Mouse (Mus musculus) gastrocnemius, adult 8-10 months (tissue): ENCODE data around the gene Prex1. TPM values are rescaled to one million over a fixed set of nuclear protein-coding genes. Genes with fewer than 3 reads are reported as not detected.
A peak's percentile ranks its signal among the peaks of the same experiment; 100 is the strongest.

Experiments
- DNase-seq, 2 experiments: peaks; one replicate each; pipeline ENCODE4 v3.0.0; 2022; ENCODE audit warnings: low spot score in 2 of 2
- total RNA-seq, 4 experiments: library from RNA; stranded (reverse); gene quantifications; 2 replicates each; pipeline ENCODE4 v1.2.4; 2022

The Prex1 gene
- total RNA-seq, 4 experiments from 2014 or later: 3.2 to 3.8 (median 3.4) TPM

GRCm38 (mm10) chr2:166726891-166727290 is 13.3 kb upstream of the Prex1 start:
- no peak for DNase-seq

DNA sequence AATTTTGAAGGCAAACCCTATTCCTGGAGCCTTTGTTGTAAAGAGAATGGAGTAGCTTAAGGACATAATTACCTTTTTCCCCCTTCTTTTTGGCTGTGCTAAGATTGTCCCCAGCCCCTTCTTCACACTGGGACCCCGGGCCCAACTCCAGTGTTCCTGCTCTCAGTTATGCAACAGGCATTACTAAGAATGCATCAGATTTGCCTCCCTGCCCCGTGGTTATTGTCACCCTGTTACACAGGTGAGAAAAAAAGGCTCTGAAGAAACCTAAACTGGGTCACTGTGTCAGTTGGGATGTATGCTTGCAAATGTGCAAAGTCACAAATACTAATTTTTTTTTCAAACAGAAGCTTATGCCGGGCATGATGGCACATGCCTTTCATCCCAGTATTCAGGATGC is 6.8 kb upstream of the Prex1 start:
- no peak for DNase-seq

- DNase-seq: no peak
Measured at GRCm38 (mm10) chr2:166719930-166720305, 6.3 kb upstream of the Prex1 start.

DNA sequence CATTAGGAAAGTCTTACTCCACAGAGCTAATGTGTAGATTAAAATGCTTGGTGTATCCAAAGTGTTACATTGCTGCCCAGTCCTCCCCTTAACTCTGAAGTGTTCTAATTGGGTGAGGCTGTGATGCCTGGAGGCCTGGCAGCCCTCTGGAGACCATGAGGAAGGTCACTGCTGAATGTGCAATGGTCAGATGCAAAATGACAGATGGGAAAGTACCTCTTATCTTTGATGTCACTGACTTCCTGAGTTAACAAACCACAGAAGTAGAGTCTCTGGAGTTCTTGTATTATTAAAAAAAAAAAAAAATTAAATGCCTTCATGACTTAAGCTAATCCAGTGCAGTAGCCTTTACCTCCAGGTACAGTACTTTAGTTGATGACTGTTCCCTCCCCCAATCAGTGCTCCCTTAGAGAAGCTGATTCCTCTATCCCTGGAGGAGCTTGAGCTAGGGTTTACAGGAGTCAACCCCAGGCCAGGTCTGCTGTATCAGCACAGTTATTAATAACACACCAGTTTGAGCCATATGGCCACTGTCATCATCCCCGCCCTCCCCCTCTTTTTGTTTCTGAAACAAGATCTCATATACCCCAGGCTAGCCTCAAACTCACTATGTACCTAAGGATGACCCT is 5.8 kb upstream of the Prex1 start:
- DNase-seq: no peak

- no peak for DNase-seq
Measured at GRCm38 (mm10) chr2:166716067-166716466, 2.4 kb upstream of the Prex1 start.

GRCm38 (mm10) chr2:166714427-166714699 is 731 bp upstream of the Prex1 start:
- no peak for DNase-seq

DNA sequence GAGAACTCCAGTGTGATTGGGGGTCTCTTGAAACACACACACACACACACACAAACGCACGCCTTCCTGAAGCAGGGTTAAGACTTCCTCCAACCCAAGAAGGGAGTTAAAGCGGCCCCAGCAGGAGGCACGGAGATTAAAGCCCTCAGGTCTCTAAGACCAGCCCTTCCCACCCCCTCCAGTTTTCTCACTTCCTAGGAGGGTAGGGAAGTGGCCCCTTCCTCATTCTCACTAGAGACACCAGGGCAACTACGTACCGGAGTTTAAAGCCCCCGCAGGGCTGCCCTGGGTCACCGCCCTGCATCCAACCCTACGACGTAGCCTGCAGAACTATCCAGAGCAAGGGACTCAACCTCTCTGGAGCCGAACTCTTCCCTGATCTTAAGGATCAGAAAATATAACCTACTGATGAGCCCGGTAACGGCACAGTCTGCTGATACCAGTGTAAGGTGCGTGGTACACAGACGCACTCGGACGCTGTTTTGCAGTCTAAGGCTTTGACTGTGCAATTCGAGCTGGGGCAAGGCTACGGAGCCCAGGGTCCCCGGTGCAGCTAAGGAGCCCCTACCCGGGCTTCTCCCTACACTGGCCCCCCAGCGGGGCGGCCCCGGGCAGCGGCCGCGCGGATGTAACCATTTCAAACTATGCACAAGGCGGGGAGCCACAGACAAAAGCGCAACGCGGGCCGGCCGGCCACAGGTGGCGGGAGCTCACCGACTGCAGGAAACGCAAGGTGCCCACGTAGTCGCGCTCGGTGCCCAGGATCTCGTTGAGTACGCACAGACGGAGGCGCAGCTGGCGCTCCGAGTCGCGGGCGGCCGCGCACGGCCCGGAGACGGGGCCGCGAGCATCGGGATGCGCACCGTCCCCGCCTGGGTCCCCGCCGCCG is 587 bp downstream of the Prex1 start:
- DNase-seq: no peak

DNA sequence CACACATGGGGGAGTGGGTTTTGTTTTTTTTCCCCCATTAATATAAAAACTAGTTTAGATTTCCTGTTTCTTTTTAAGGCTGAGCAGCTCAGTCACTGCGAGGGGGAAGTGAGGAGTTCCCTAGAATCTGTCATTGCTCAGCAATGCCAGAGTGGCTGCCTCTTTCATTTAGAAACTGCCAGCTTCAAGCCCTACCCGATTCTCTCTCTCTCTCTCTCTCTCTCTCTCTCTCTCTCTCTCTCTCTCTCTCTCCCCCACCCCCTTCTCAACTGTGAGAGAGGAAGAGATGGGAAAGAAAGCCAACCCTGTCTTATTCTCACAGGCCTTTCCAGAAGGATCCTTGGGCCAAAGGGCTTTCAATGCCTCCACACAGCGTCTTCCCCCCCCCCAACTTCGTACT is 1.3 kb downstream of the Prex1 start:
- DNase-seq: no peak

DNA sequence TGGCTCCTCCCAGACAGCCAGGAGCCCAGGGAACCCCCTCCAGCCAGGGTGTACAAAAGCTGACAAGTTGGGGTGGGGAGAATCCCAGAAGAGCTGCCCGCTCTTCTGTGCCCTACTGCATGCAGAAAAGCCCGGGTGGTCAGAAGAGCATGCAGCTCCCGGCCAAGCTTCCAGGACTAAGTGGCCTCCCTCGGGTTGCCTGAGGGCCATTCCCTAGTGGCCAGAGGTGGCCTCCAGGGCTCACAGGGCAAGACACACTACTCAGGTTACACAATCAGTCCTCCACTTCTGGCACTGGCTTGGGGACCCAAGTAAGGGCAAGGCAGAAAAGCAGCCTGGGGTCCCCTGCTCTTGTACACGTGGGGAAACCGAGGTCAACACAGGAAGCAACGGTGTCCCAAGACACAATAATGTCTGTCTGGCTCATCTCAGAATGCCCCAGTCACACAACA is 1.9 kb downstream of the Prex1 start:
- DNase-seq: no peak

GRCm38 (mm10) chr2:166709883-166710282 is 3.7 kb downstream of the Prex1 start:
- no peak for DNase-seq

DNA sequence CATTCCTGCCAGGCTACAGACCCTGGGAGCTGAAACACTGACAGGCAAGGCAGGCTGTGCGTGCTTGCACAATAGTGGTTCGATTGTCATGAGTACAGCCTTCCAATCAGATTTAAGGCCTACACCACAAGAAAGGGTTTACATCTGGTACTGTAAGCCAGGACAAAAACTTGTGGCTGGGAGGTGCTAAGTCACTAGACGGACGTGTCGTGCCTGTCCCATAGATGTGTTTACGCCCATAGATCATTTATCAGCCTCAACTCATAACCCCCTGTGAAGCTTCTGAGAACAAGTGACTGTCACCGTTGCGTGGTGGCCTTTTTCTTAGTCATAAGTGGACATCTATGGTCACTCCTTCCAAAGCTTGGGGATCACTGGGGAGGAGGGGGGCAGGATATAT is 5.3 kb downstream of the Prex1 start:
- no peak for DNase-seq

DNA sequence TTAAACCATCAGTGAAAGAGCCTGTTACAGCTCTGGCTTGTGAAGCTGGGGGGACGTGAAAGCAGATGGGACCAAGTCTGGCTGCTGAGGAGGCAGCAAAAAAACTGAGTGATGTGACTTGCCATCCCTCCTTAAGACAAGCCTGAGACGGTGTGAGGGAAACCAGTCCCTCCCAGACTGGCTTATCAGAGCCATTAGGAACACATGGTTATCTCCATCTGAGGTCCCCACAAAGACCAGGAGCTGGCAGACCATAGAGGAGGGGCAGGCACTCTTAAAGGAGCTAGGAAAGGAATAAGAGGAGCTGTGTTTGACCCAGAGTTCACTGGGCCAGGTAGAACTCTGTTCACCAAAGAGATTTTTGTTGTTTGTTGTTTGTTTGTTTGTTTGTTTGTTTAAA is 7.1 kb downstream of the Prex1 start:
- DNase-seq: no peak

DNA sequence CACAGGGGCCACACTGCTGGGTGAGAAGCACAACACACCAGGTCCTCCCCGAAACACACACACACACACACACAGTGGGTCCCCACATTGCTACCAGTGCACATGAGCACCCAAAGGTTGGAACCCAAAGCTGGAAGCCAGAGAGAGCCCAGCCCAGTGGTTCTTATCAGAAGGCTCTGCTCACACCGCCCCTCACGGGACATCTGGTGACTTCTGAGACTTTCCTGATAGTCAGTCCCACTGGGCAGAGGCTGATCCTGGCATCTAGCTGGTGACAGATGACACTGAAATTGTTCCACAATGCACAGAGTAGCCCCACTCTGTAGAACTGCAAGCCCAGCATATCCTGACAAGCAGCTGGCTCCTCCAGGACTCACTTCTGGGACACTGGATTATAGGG is 10.1 kb downstream of the Prex1 start:
- no peak for DNase-seq

DNA sequence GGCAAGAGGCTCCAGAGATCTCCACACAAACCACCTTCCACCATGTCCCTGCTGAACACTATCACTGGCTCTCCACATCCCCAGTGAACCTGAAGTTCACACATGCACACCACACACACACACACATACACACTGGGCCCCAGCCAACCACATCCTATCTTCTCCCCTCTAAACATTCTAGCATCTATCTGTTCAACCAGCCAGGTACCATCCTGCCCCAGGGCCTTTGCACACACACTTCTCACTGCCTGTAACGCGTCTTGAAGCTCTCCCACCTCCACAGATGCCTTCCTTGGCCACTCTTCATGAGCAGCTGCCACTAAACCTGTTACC is 11.6 kb downstream of the Prex1 start:
- DNase-seq: no peak

DNA sequence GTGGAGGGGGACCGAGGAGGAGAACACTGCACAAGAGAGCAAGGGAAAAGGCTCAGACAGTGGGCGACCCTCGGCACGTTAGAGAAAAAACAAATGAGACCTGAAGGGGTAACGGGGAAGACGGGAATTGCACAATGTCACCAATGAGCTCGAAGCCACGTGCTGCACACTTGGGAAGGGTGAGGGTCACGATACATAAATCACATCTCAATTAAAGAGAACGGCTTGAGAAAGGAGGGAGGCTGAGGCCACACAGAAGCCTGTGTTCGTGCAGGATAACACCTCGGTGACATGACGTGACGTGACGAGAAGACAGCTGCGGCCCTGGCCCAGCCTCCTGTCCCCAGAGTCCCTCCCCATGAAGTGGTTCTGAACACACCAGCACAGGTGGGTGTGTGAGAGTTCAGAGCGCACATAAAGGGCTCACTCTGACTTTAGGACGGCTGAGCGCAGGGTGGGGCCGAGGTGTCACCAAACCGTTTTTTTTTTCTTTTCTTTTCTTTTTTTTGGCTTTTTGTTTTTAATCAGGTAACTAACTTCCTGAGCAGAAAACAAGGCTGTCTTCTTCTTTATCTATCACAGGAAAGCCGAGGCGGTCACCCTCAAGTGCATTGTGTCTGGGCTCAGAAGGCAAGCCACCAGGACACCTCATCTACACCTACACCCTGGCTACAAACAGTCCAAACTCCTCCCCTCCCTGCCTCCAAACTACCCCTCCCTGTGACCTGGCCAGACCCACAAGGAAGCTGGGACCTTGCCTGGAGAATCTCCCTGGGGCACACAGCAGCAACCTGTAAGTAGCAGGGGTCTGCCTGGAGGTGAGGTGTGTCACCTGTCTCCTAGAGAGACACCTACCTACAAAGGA is 12.2 kb downstream of the Prex1 start:
- no peak for DNase-seq

DNA sequence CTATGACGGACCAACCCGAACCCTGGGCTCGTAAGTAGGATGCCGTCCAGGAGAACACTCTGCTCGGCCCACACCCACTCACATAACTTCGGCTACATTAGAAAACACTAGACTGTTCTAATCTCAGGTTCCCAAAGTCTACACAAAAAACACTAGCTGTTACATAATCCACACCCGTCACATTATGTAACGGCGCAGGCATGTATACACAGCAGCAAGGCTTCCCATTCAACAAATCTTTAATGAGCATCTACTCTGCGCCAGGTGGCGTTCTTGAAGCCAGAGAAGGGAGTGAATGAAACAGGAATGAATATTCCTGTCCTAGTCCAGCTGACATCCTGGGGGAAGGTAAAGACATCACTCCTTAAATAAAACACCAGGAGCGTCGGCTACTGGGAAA is 12.9 kb downstream of the Prex1 start:
- DNase-seq: no peak

GRCm38 (mm10) chr2:166700116-166700515 is 13.5 kb downstream of the Prex1 start:
- DNase-seq: no peak

GRCm38 (mm10) chr2:166699552-166699951 is 14.1 kb downstream of the Prex1 start:
- no peak for DNase-seq

GRCm38 (mm10) chr2:166694616-166695015 is 19.0 kb downstream of the Prex1 start:
- no peak for DNase-seq

DNA sequence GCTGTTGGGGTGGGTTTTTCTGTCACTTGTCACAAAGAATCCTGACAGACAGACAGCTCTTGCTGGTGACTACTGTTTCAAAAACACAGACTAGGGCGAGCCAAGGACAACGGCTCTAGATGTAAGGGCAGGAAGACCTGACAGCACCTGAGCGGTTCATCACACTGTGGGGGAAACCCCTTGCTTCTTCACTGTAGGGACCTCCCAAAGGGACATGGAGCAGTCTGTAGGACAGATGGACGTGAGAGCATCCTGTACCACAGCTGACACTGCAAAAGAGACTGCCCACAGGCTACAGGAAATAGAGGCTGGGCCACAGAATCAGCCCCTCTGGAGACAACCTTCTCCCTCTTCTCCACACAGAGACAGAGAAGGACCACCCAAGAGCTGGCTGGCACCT is 20.2 kb downstream of the Prex1 start:
- DNase-seq: no peak

GRCm38 (mm10) chr2:166691602-166692509 is 21.8 kb downstream of the Prex1 start:
- DNase-seq: peak; percentile 34 to 61
